Mouse (Mus musculus) cerebellum, adult 2 months (tissue): ENCODE data around the gene Psmd11. TPM values are rescaled to one million over a fixed set of nuclear protein-coding genes. Genes with fewer than 3 reads are reported as not detected.

Source experiments
- DNase-seq, 2 experiments: peaks; one replicate each; pipeline ENCODE4 v3.0.0; 2021
- H3K27ac ChIP-seq: fragments of 200-500 bp; 2 replicates; pipeline ENCODE4 v1.5.1; 2012; ENCODE audit warnings: low read length, control low read depth, inconsistent platforms; ENCODE audit not compliant: insufficient read depth
- H3K27me3 ChIP-seq: fragments of 200-500 bp; 2 replicates; pipeline ENCODE4 v1.6.1; 2012; ENCODE audit warnings: inconsistent platforms, mild to moderate bottlenecking, low read length, moderate library complexity; ENCODE audit not compliant: control insufficient read depth, insufficient read depth
- H3K4me1 ChIP-seq: fragments of 200-500 bp; 2 replicates; pipeline ENCODE4 v1.6.1; 2011; ENCODE audit warnings: low read length; ENCODE audit not compliant: control insufficient read depth, insufficient read depth
- H3K4me3 ChIP-seq: fragments of 200-500 bp; replicated peaks from 2 replicates; pipeline ENCODE3; 2011; ENCODE audit warnings: mild to moderate bottlenecking, low read depth, low read length, control low read depth; ENCODE audit not compliant: insufficient read depth
- CTCF ChIP-seq: fragments of 200-500 bp; IDR thresholded peaks from 2 replicates; pipeline ENCODE4 v1.5.1; 2011; ENCODE audit warnings: low read depth, mild to moderate bottlenecking, control low read depth, low read length, moderate library complexity, borderline replicate concordance; ENCODE audit not compliant: insufficient read depth
- POLR2A ChIP-seq: fragments of 200-500 bp; IDR thresholded peaks from 2 replicates; pipeline ENCODE4 v1.6.1; 2011; ENCODE audit warnings: low read length, control low read depth, borderline replicate concordance; ENCODE audit not compliant: insufficient read depth
- WGBS: fragments of 180-500 bp; shearing (Covaris S2); methylation state at CpG from one replicate; pipeline ENCODE4 v1.1.7; 2018; 5-methylcytosine and 5-hydroxymethylcytosine counted together
- polyA plus RNA-seq: library from polyadenylated mRNA; depleted of rRNA; stranded (reverse); fragments of >200 nt; gene quantifications from 2 replicates; pipeline ENCODE4 v1.2.3, GENCODE M21; 2012; rRNA removed

The Psmd11 gene
- polyA plus RNA-seq, 1 experiment = 73.1 TPM

- no peaks in the 10 kb centered on the region for H3K27me3 ChIP-seq
- 53% methylated on average over 7 of the region's 7 CpGs for WGBS
- no peak for TF ChIP-seq CTCF
- no peak for TF ChIP-seq POLR2A
- peaks cover 6% of the 10 kb centered on the region for H3K4me1 ChIP-seq
- no peak overlapping the region for H3K27ac ChIP-seq
- DNase-seq = no peak
- H3K4me3 ChIP-seq = no peak overlapping the region
Measured at GRCm38 (mm10) chr11:80513796-80514195, 85.4 kb downstream of the Psmd11 start.

- Histone ChIP-seq H3K27ac (no peak overlapping the region), H3K27me3 (no peaks in the 10 kb centered on the region), H3K4me1 (peaks cover 6% of the 10 kb centered on the region), H3K4me3 (no peak overlapping the region)
- no peak for DNase-seq
- TF ChIP-seq CTCF = no peak
- TF ChIP-seq POLR2A = no peak
- 53% methylated on average over 1 of the region's 1 CpGs for WGBS
Measured at GRCm38 (mm10) chr11:80515346-80515745, 86.9 kb downstream of the Psmd11 start.

GRCm38 (mm10) chr11:80515895-80516294 is 87.5 kb downstream of the Psmd11 start:
- WGBS = 80% methylated on average over 8 of the region's 8 CpGs
- TF ChIP-seq CTCF = no peak
- TF ChIP-seq POLR2A = no peak
- Histone ChIP-seq H3K27me3 (no peaks in the 10 kb centered on the region), H3K4me3 (no peak overlapping the region), H3K27ac (no peak overlapping the region), H3K4me1 (peaks cover 6% of the 10 kb centered on the region)
- DNase-seq = no peak

- WGBS = 53% methylated on average over 9 of the region's 9 CpGs
- Histone ChIP-seq H3K27ac (no peak overlapping the region), H3K4me3 (no peak overlapping the region), H3K27me3 (no peaks in the 10 kb centered on the region), H3K4me1 (peaks cover 8% of the 10 kb centered on the region)
- TF ChIP-seq CTCF (no peak), POLR2A (no peak)
- DNase-seq = peak in 1 of 2 experiments; percentile 44
Measured at GRCm38 (mm10) chr11:80518421-80519367, 90.3 kb downstream of the Psmd11 start.

- H3K27ac ChIP-seq = no peak overlapping the region
- H3K27me3 ChIP-seq = no peaks in the 10 kb centered on the region
- no peak for DNase-seq
- TF ChIP-seq POLR2A = no peak
- TF ChIP-seq CTCF = no peak
- whole genome bisulfite sequencing = 76% methylated on average over 2 of the region's 2 CpGs
- H3K4me3 ChIP-seq = no peak overlapping the region
- peaks cover 8% of the 10 kb centered on the region for H3K4me1 ChIP-seq
Measured at GRCm38 (mm10) chr11:80521148-80521547, 92.7 kb downstream of the Psmd11 start.

Other genes starting within 250 kb of the Psmd11 start
- gene Rnf135, start 244.8 kb upstream of the Psmd11 start, polyA plus RNA-seq = 5.6 and 6.1 TPM in 2 replicates
- 59.2 and 60.6 TPM in 2 replicates for gene Rhot1, start 219.6 kb upstream of the Psmd11 start, polyA plus RNA-seq
- gene Rhbdl3, start 127.7 kb upstream of the Psmd11 start, polyA plus RNA-seq = 9.6 and 12.6 TPM in 2 replicates
- 33.5 and 34.4 TPM in 2 replicates for gene 5730455P16Rik, start 50.6 kb upstream of the Psmd11 start, polyA plus RNA-seq
- 142 and 149 TPM in 2 replicates for gene Zfp207, start 45.3 kb upstream of the Psmd11 start, polyA plus RNA-seq
- 86.7 and 93.9 TPM in 2 replicates for gene Cdk5r1, start 48.4 kb downstream of the Psmd11 start, polyA plus RNA-seq